Mouse (Mus musculus) kidney, adult 8-10 months (tissue): ENCODE measurements around the gene Cyba.

Source experiments
- DNase-seq, 2 experiments: peaks; one replicate each; pipeline ENCODE4 v3.0.0; 2022

Gene Cyba

GRCm38 (mm10) chr8:122451161-122451703 is 18.5 kb upstream of the Cyba start:
- DNase-seq = no peak

- no peak for DNase-seq
These were observed 12.5 kb upstream of the Cyba start for GRCm38 (mm10) chr8:122445203-122445602.

GRCm38 (mm10) chr8:122444058-122444748 is 11.5 kb upstream of the Cyba start:
- DNase-seq = peak; percentile 89

GRCm38 (mm10) chr8:122443262-122444006 is 10.7 kb upstream of the Cyba start, which contains the start of gene Mvd:
Mvd (minus strand) TSS chr8:122443422.
- DNase-seq = peak; percentile 99

GRCm38 (mm10) chr8:122442781-122443180 is 10.1 kb upstream of the Cyba start:
- DNase-seq = peak in 1 of 2 experiments; percentile 24

- DNase-seq = peak in 1 of 2 experiments; percentile 40
These were observed 9.6 kb upstream of the Cyba start for GRCm38 (mm10) chr8:122442356-122442755.

GRCm38 (mm10) chr8:122441326-122441725 is 8.6 kb upstream of the Cyba start:
- no peak for DNase-seq

GRCm38 (mm10) chr8:122439336-122439735 is 6.6 kb upstream of the Cyba start:
- no peak for DNase-seq

- no peak for DNase-seq
These were observed 5.1 kb upstream of the Cyba start for GRCm38 (mm10) chr8:122437708-122438331.

GRCm38 (mm10) chr8:122436586-122437125 is 3.9 kb upstream of the Cyba start:
- no peak for DNase-seq

- no peak for DNase-seq
These were observed 3.4 kb upstream of the Cyba start for GRCm38 (mm10) chr8:122436146-122436545.

GRCm38 (mm10) chr8:122435375-122435774 is 2.6 kb upstream of the Cyba start:
- no peak for DNase-seq

GRCm38 (mm10) chr8:122433269-122433905 is 657 bp upstream of the Cyba start:
- no peak for DNase-seq

- DNase-seq = peak; percentile 38 to 59
These were observed 862 bp downstream of the Cyba start for GRCm38 (mm10) chr8:122431694-122432442.

GRCm38 (mm10) chr8:122430646-122431045 is 2.1 kb downstream of the Cyba start:
- peak; percentile 74 to 80 for DNase-seq

GRCm38 (mm10) chr8:122430058-122430636 is 2.6 kb downstream of the Cyba start:
- peak; percentile 19 to 24 for DNase-seq

- no peak for DNase-seq
These were observed 4.6 kb downstream of the Cyba start for GRCm38 (mm10) chr8:122428163-122428562.

GRCm38 (mm10) chr8:122427607-122428006 is 5.1 kb downstream of the Cyba start:
- DNase-seq = no peak

GRCm38 (mm10) chr8:122426145-122426544 is 6.6 kb downstream of the Cyba start:
- DNase-seq = no peak

- peak; percentile 37 to 52 for DNase-seq
These were observed 9.1 kb downstream of the Cyba start for GRCm38 (mm10) chr8:122423659-122424058.

- no peak for DNase-seq
These were observed 9.5 kb downstream of the Cyba start for GRCm38 (mm10) chr8:122423217-122423616.
